Mouse (Mus musculus) CD8-positive naive resting alpha-beta T cell, adult 2 months (primary cell): ENCODE data around the gene Fam189a1.

Experiments
- DNase-seq, 2 experiments: peaks; one replicate each; pipeline ENCODE4 v3.0.0; 2022; ENCODE audit warnings: low read depth in 2 of 2, low spot score in 2 of 2

Gene Fam189a1

GRCm38 (mm10) chr7:64839801-64840575, 316.4 kb downstream of the Fam189a1 start:
- DNase-seq = no peak

- no peak for DNase-seq
These were observed 317.1 kb downstream of the Fam189a1 start for GRCm38 (mm10) chr7:64839281-64839680.

- no peak for DNase-seq
These were observed 326.0 kb downstream of the Fam189a1 start for GRCm38 (mm10) chr7:64830214-64830995.

- no peak for DNase-seq
These were observed 335.3 kb downstream of the Fam189a1 start for GRCm38 (mm10) chr7:64821081-64821480.

GRCm38 (mm10) chr7:64819683-64820082, 336.7 kb downstream of the Fam189a1 start:
- no peak for DNase-seq

- no peak for DNase-seq
These were observed 347.5 kb downstream of the Fam189a1 start for GRCm38 (mm10) chr7:64808876-64809275.

- DNase-seq = no peak
These were observed 351.3 kb downstream of the Fam189a1 start for GRCm38 (mm10) chr7:64805100-64805499.

- no peak for DNase-seq
These were observed 360.8 kb downstream of the Fam189a1 start for GRCm38 (mm10) chr7:64795554-64795953.

- no peak for DNase-seq
These were observed 364.3 kb downstream of the Fam189a1 start for GRCm38 (mm10) chr7:64792031-64792430.

- DNase-seq = no peak
These were observed 365.2 kb downstream of the Fam189a1 start for GRCm38 (mm10) chr7:64791145-64791544.

- no peak for DNase-seq
These were observed 371.3 kb downstream of the Fam189a1 start for GRCm38 (mm10) chr7:64785040-64785439.

GRCm38 (mm10) chr7:64779501-64779900, 376.9 kb downstream of the Fam189a1 start:
- DNase-seq = no peak

GRCm38 (mm10) chr7:64776708-64777489, 379.5 kb downstream of the Fam189a1 start:
- DNase-seq = no peak

GRCm38 (mm10) chr7:64773465-64773864, 382.9 kb downstream of the Fam189a1 start:
- DNase-seq = no peak

GRCm38 (mm10) chr7:64770779-64771390, 385.5 kb downstream of the Fam189a1 start:
- DNase-seq = no peak

- no peak for DNase-seq
These were observed 386.6 kb downstream of the Fam189a1 start for GRCm38 (mm10) chr7:64769768-64770167.

- DNase-seq = no peak
These were observed 390.8 kb downstream of the Fam189a1 start for GRCm38 (mm10) chr7:64765595-64765994.

- no peak for DNase-seq
These were observed 401.2 kb downstream of the Fam189a1 start for GRCm38 (mm10) chr7:64755141-64755540.

- DNase-seq = no peak
These were observed 402.2 kb downstream of the Fam189a1 start for GRCm38 (mm10) chr7:64754161-64754560.

GRCm38 (mm10) chr7:64753678-64754077, 402.7 kb downstream of the Fam189a1 start:
- DNase-seq = no peak

- no peak for DNase-seq
These were observed 404.2 kb downstream of the Fam189a1 start for GRCm38 (mm10) chr7:64752133-64752532.
